26 mouse cellular contexts compared by ENCODE assay signal in the genomic region with DNA sequence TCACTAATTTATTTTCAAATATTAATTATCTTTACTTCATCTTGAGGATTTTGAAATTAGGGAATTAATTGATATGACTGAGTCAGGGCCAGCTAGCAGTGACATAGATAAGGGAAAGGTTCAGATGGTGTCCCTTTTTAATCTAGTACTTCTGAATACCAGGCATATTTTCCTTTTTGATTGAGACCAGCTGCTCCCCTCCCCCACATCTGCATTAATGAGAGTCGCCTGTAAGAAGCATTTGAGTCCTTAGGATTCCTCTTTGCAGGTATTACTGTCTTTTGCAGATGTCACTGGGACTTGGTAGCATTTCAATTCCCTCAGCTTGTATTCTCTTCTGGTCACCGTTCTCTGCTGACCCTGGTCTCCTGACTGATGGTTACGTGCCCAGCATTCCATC.
DNase-seq lines count a peak whose midpoint lies in the region; ATAC-seq lines count a peak whose summit lies in the region.
"Had no signal": no experiment of that assay in that cellular context is flagged by ENCODE, and none has a peak within 500 bp of the region (broad histone marks: within the 10 kb centered on the region; RNA-seq: fewer than 3 reads in every experiment).

No protein-coding gene starts in this region.

- no peak overlapping the region for H3K4me2 ChIP-seq in midbrain, embryonic 11.5 days
- H3K4me2 ChIP-seq in hindbrain, embryonic 12.5 days (replicated peaks): no peak overlapping the region
- H3K4me2 ChIP-seq in midbrain, embryonic 14.5 days (ENCODE audit: low read length): no peak overlapping the region
- H3K4me2 ChIP-seq: embryonic facial prominence, embryonic 13.5 days; heart, embryonic 15.5 days; lung, embryonic 15.5 days had no signal

- peaks cover 55% of the 10 kb centered on the region for H3K36me3 ChIP-seq in midbrain, embryonic 10.5 days
- H3K36me3 ChIP-seq in midbrain, embryonic 11.5 days (ENCODE audit: control insufficient read depth, insufficient read depth, low read length): peaks cover under 1% of the 10 kb centered on the region; the same call in 1 of the 2 replicates
- 0 out of 2 replicates have a peak, but pooled peaks cover 20% of the 10 kb centered on the region for H3K36me3 ChIP-seq in hindbrain, embryonic 12.5 days
- peaks cover 18% of the 10 kb centered on the region; the same call in 1 of the 2 replicates for H3K36me3 ChIP-seq in midbrain, embryonic 14.5 days (ENCODE audit: control insufficient read depth, insufficient read depth, low read length)

- 0 out of 2 replicates have a peak overlapping the region, but pooled peaks have one; percentile 25 for H3K27ac ChIP-seq in midbrain, embryonic 10.5 days (replicated peaks)
- no peak overlapping the region; the same call in 1 of the 2 replicates for H3K27ac ChIP-seq in midbrain, embryonic 11.5 days (ENCODE audit: low read depth, low read length)
- peak overlapping the region; percentile 88 for H3K27ac ChIP-seq in hindbrain, embryonic 12.5 days
- peak overlapping the region; percentile 78 for H3K27ac ChIP-seq in midbrain, embryonic 14.5 days (replicated peaks; ENCODE audit: low read depth, low read length)
- H3K27ac ChIP-seq: heart, adult 2 months; heart, embryonic 15.5 days; kidney, postnatal 0 days; layer of hippocampus, adult 2 months; liver, embryonic 14.5 days; lung, embryonic 15.5 days; macrophage had no signal

- H3K9ac ChIP-seq in midbrain, embryonic 11.5 days (ENCODE audit: low read length): no peak overlapping the region
- no peak overlapping the region for H3K9ac ChIP-seq in hindbrain, embryonic 12.5 days
- peak overlapping the region; percentile 14; the same call in 1 of the 2 replicates for H3K9ac ChIP-seq in midbrain, embryonic 14.5 days (replicated peaks; ENCODE audit: low read length)
- H3K9ac ChIP-seq: embryonic facial prominence, embryonic 13.5 days; heart, embryonic 15.5 days; liver, embryonic 14.5 days; lung, embryonic 15.5 days had no signal

- H3K4me1 ChIP-seq in midbrain, embryonic 10.5 days: peaks cover 55% of the 10 kb centered on the region
- peaks cover 19% of the 10 kb centered on the region for H3K4me1 ChIP-seq in midbrain, embryonic 11.5 days (ENCODE audit: control insufficient read depth, insufficient read depth, low read length)
- H3K4me1 ChIP-seq in hindbrain, embryonic 12.5 days: peaks cover 36% of the 10 kb centered on the region
- H3K4me1 ChIP-seq in midbrain, embryonic 14.5 days (ENCODE audit: control insufficient read depth, insufficient read depth, low read length): peaks cover 20% of the 10 kb centered on the region
- H3K4me1 ChIP-seq: lung, embryonic 15.5 days had no signal

- H3K4me3 ChIP-seq in midbrain, embryonic 10.5 days: no peak overlapping the region
- H3K4me3 ChIP-seq in midbrain, embryonic 11.5 days (ENCODE audit: low read depth, low read length): no peak overlapping the region
- no peak overlapping the region for H3K4me3 ChIP-seq in hindbrain, embryonic 12.5 days
- no peak overlapping the region for H3K4me3 ChIP-seq in midbrain, embryonic 14.5 days (replicated peaks; ENCODE audit: low read depth, low read length)
- H3K4me3 ChIP-seq: embryonic facial prominence, embryonic 13.5 days; heart, adult 2 months; heart, embryonic 15.5 days; layer of hippocampus, adult 2 months; lung, embryonic 15.5 days had no signal

- no peak for ATAC-seq in midbrain, embryonic 11.5 days (ENCODE audit: low FRiP score)
- no peak for ATAC-seq in hindbrain, embryonic 12.5 days (ENCODE audit: low FRiP score)
- no peak for ATAC-seq in midbrain, embryonic 14.5 days (ENCODE audit: low FRiP score, low TSS enrichment)
- ATAC-seq: CD4-positive, CD25-positive, alpha-beta regulatory T cell, adult 4 months; intestine, postnatal 0 days; Patski had no signal

- DNase-seq in embryo, embryonic 11 days: peak; percentile 46
- DNase-seq in embryo, embryonic 9.5 days (ENCODE audit: extremely low spot score): no peak
- no peak for DNase-seq in midbrain, embryonic 10.5 days (ENCODE audit: low spot score)
- no peak for DNase-seq in midbrain, embryonic 11.5 days (ENCODE audit: low spot score, missing footprints)
- DNase-seq in midbrain, embryonic 14.5 days: peak; percentile 55
- DNase-seq in T-cell, adult 2 months (ENCODE audit: low spot score): no peak
- no peak for DNase-seq in cerebellum, postnatal 25 days
- DNase-seq: adrenal gland, postnatal 14 days; cerebellum, adult 11 months; cerebellum, postnatal 10 days; gastrocnemius, postnatal 25 days; heart, adult 2 months; heart, postnatal 4 days; layer of hippocampus, postnatal 36 days; right cerebral cortex, postnatal 4 days had no signal

- H3K9me3 ChIP-seq in midbrain, embryonic 10.5 days (replicated peaks): 0 out of 2 replicates have a peak, but pooled peaks cover 3% of the 10 kb centered on the region
- no peaks in the 10 kb centered on the region for H3K9me3 ChIP-seq in midbrain, embryonic 11.5 days (ENCODE audit: control insufficient read depth, low read length)
- H3K9me3 ChIP-seq in hindbrain, embryonic 12.5 days (replicated peaks): no peaks in the 10 kb centered on the region
- H3K9me3 ChIP-seq in midbrain, embryonic 14.5 days (ENCODE audit: control insufficient read depth, low read length): no peaks in the 10 kb centered on the region
- H3K9me3 ChIP-seq: embryonic facial prominence, embryonic 13.5 days; heart, embryonic 15.5 days; lung, embryonic 15.5 days had no signal

- 75% methylated on average over 3 of the region's 3 CpGs for WGBS in midbrain, embryonic 10.5 days
- WGBS in midbrain, embryonic 11.5 days: 68% methylated on average over 3 of the region's 3 CpGs
- whole genome bisulfite sequencing in hindbrain, embryonic 12.5 days: 59% methylated on average over 3 of the region's 3 CpGs
- 60% methylated on average over 3 of the region's 3 CpGs for WGBS in midbrain, embryonic 14.5 days

- H3K27me3 ChIP-seq in midbrain, embryonic 10.5 days (ENCODE audit: low read depth, poor library complexity, severe bottlenecking): no peaks in the 10 kb centered on the region
- H3K27me3 ChIP-seq in midbrain, embryonic 11.5 days (ENCODE audit: control insufficient read depth, insufficient read depth, low read length): no peaks in the 10 kb centered on the region
- H3K27me3 ChIP-seq in hindbrain, embryonic 12.5 days: no peaks in the 10 kb centered on the region
- H3K27me3 ChIP-seq in midbrain, embryonic 14.5 days (ENCODE audit: control insufficient read depth, insufficient read depth, low read length): no peaks in the 10 kb centered on the region
- H3K27me3 ChIP-seq: embryonic facial prominence, embryonic 13.5 days; heart, embryonic 15.5 days; lung, embryonic 15.5 days; Patski had no signal

Comparison
In these comparisons a context has a peak if more than half of its experiments do, and no peak if none do; other contexts are left out.
1. DNase-seq: peak in embryo, embryonic 11 days (single experiment) and midbrain, embryonic 14.5 days (single experiment); none in embryo, embryonic 9.5 days (single experiment), midbrain, embryonic 10.5 days (single experiment), midbrain, embryonic 11.5 days (single experiment), T-cell, adult 2 months (single experiment) and cerebellum, postnatal 25 days (0 of 2).